Mouse (Mus musculus): ENCODE data around the gene Ptch2.
A peak's percentile ranks its signal among the peaks of the same experiment; 100 is the strongest.

Ptch2 gene

DNA sequence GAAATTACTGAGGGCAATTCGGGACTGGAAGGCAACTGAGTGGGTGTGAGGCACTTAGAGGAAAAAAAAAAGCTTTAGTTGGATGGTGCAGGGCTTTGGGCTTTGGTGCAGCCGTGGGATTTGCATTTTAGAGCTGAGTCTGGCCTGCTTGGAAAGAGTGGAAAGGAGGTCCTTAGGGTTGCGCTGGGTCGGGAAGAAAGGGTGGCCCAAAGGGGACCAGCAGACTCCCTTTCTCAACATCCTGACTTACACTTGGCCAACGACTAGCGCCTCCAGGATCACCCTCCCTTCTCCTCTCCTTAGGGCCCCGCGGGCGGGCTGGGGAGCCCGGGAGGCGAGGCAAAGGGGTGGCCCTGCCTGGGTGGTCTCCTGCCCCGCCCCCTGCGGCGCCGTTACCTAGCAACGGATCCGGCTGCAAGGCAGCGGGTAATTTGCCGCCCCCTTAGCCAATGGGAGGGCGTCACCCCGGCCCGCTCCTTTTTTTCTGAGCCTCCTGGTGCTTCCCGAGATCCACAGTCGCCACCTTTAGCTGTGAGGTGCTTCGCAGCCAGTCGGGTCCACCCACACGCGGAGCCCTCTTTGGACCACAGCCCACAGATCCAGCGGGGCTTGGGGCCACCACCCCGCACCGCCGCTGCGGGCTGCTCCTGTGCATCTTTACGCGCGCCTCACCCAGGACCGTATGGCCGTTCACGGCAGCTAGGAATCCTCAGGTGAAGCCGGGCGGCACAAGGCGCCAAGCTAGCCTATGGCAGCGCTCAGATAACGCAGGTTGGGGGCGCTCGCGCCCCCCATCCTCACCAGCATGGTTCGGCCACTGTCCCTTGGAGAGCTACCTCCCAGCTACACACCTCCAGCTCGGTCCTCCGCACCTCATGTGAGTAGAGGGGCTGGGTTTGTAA is at the start of gene Ptch2:
Ptch2 (plus strand) TSS at position 525 of the 902 bp plus-strand sequence.
- DNase-seq: peak; percentile 41

DNA sequence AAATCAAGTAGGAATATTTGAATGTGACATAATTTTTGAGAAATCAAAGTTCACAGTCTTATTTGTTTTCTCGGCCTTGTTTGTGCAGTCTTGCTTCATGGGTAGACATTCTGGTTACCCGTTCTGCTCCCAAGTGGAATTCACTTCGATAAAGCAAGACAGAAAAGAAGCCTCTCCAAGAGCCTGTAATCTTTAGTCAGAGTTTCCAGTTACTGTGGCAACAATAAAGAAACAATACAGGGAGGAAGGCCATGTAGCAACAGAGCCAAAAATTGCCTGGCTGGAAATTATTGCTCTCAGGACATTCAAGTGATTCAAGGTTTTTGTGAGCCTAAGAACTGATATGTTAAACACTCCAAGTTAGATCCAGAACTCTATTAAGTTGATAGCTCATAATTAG is 47.0 kb upstream of the Ptch2 start:
- DNase-seq: no peak

DNA sequence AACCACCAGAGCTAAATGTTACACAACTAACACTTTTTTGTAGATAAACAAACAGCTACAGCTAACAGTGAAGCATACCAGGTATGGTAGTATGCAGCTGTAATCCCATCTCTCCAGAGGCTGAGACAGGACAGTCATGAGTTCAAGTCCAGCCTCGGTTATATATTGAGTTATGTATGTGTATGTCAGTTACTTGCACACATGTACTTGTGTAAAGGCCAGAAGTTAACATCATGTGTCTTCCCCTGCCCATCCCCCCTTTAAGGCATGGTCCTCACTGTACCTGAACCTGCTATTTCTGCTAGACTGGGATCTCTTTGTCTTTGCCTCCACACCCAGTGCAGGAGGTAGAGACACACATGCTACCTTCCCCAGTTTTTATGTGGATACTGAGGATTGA is 46.4 kb upstream of the Ptch2 start:
- no peak for DNase-seq

- no peak for DNase-seq
Observed at GRCm38 (mm10) chr4:117052626-117053025, 43.2 kb upstream of the Ptch2 start.

- no peak for DNase-seq
Observed at GRCm38 (mm10) chr4:117053956-117054355, 41.9 kb upstream of the Ptch2 start.

DNA sequence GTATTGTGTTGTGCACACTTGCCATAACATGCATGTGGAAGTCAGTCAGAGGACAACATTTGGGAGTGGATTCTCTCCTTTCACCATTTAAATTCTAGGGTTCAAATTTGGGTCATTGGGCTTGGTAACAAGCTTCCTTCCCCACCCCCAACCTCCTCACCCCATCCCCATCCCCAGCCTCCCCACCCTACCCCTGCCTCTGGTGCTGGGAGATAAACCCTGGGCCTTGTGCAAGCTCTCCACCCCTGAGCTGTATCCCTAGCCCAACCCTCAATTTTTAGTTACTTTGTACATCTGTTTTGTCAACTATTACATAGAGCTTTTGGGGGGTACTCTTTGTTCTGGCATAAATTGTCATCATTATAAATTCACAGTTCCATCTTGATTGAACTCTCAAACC is 39.8 kb upstream of the Ptch2 start:
- DNase-seq: no peak

DNA sequence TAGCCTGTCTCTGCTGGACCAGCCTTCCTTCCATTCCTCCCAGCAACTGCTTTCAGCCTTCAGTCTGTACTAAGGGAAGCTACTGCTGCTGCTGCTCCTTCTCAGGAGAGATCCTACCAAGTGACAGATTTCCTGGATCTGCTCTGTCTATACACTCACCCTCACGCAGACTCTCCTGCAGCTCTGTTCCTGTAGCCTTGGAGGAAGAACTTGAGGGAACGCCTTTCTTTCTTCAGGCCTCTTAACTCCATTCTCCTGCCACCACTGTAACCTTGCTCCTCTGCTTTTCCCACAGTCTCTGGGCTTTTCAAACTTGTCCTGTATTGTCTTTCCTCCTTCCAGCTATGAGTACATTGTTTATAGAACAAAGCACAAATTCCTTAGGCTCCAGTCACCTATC is 39.4 kb upstream of the Ptch2 start:
- DNase-seq: no peak

GRCm38 (mm10) chr4:117058512-117058911 is 37.4 kb upstream of the Ptch2 start:
- no peak for DNase-seq

GRCm38 (mm10) chr4:117062700-117063390 is 33.0 kb upstream of the Ptch2 start:
- DNase-seq: no peak

- DNase-seq: no peak
Observed at GRCm38 (mm10) chr4:117068035-117068434, 27.8 kb upstream of the Ptch2 start.

- no peak for DNase-seq
Observed at GRCm38 (mm10) chr4:117069647-117070046, 26.2 kb upstream of the Ptch2 start.

GRCm38 (mm10) chr4:117070624-117071023 is 25.3 kb upstream of the Ptch2 start:
- no peak for DNase-seq

- DNase-seq: no peak
Observed at GRCm38 (mm10) chr4:117071183-117071582, 24.7 kb upstream of the Ptch2 start.

GRCm38 (mm10) chr4:117087948-117088640 is 7.8 kb upstream of the Ptch2 start:
- DNase-seq: no peak

GRCm38 (mm10) chr4:117090586-117090985 is 5.3 kb upstream of the Ptch2 start:
- no peak for DNase-seq

DNA sequence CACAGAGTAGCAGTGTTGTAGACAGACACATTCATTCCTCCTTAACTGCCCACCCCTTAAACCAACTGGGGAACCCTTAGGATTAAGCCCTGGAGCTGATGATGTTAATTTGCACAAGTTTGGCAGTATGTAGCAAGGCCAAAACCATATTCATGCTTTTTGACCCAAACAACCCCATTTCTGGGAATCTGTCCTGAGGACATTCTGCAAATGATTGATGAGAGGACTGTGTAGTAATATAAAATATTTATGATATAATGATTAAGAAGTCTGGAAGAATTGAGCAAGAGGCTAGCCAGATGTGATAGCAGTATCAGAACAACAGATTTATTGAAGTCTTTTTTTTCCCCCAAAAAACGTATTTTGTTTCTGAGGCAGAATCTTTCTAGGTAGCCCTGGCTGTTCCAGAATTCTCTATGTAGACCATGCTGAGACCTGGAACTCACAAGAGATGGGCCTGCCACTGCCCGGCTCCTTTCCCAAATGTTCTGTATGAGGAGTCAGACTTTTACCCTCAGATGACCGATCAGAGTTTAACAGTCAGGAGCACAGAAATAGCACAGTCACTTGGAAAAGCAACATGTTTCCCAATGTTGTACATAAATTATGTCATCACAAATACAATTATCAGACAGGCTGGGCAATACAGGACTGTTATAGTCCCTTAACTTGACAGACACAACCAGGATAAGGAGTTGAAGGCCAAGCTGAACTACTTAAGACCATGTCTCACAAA is 1.1 kb upstream of the Ptch2 start:
- no peak for DNase-seq

- no peak for DNase-seq
Observed at GRCm38 (mm10) chr4:117096666-117097065, 791 bp downstream of the Ptch2 start.

DNA sequence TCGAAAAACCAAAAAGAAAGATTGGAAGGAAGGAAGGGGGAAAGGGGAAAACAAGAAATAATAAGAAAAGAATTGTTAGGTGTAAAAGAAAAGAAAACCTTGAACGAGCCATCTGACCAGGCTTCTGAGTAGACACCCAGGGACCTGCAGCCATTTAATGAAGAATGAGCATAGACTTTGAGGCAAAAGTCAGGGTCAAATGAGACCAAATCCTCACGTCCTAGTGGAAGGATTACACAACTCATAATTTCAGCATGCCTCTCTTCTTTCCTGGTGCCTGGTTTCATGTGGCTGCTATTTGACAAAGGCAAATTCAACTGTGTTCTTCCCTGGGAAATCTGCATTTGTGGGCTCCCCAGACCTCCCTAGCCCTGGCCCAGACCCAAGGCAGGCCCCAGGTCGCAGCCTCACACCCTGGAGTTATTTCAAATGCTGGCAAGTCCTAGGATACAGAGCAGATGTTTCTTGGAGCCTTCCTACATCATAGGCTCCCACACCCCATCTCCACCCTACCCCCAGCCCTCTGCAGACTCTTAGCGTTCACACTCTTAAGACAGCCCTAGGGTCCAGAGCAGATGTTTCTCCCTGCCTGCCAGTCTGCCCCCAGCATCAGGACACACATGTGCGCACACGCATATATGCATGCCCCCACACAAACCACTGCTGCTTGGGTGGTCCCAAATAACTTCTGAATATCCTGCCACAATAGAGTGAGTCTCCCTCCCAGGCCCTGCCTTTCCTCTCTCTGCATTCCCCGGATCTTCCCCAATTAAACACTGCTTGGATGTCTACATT is 2.3 kb downstream of the Ptch2 start:
- no peak for DNase-seq

DNA sequence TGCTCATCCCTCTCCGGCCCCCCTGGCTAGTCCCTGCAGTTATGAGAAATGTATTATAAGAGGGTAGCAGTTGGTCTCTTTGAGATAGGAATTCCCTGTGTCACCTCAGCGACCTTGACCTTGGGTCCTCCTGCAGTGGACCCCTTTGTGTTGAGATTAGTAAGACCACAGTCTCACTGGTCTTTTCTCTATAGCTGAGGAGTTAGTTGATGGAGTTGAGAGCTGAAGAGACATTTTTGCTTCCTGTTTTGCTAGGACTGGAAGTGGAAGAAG is 2.8 kb downstream of the Ptch2 start:
- DNase-seq: no peak

DNA sequence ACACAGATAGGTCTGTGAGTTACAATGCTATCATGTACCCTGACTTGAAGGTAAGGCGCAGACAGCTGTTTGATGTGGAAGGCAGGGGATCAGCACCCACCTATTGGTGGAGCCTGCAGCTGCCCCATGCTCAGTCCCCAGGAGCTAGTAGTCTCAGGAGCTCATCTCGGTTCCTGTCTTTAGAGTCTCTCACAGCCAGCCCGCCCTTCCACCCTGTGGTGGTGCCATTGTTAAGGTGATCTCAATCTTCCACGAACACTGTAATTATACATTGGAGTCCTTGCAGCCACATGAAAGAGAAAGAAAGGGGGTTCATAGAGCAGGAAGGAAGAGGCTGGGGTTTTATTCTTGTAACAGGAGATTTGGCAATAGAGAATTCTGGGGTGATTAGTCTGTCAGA is 4.2 kb downstream of the Ptch2 start:
- no peak for DNase-seq

- DNase-seq: no peak
Observed at GRCm38 (mm10) chr4:117101218-117101617, 5.3 kb downstream of the Ptch2 start.

DNA sequence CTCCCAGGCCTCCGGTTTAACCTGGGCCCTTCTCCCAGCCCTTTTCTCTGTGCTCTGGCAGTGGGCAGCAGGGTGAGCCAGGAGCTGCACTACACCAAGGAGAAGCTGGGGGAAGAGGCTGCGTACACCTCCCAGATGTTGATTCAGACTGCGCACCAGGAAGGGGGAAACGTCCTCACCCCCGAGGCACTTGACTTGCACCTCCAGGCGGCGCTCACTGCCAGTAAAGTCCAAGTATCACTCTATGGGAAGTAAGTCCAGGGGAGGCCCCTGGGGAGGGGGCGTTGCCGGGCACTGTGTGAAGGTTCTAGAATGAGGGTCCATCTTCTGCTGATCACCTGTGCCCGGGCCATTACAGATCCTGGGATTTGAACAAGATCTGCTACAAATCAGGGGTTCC is 8.8 kb downstream of the Ptch2 start:
- DNase-seq: no peak
